Mouse (Mus musculus) embryo, embryonic 9.5 days (tissue): ENCODE measurements at regions not wholly inside any gene's neighbourhood (a gene's known extent, or its start where the extent isn't known, plus 50 kb on each side); places are given as distances from the start of the nearest gene placed in this dataset.

Experiments used
- DNase-seq: peaks from one replicate; pipeline ENCODE4 v3.0.0-alpha.2; 2017; ENCODE audit errors: extremely low spot score

- DNase-seq: no peak
Observed at GRCm38 (mm10) chr3:151351481-151352090, 86.1 kb upstream of the Adgrl4 start.

- DNase-seq: no peak
Observed at GRCm38 (mm10) chr3:151366302-151366701, 71.4 kb upstream of the Adgrl4 start.

- no peak for DNase-seq
Observed at GRCm38 (mm10) chr3:151366707-151367306, 70.9 kb upstream of the Adgrl4 start.

- DNase-seq: no peak
Observed at GRCm38 (mm10) chr3:151383326-151384019, 54.2 kb upstream of the Adgrl4 start.

DNA sequence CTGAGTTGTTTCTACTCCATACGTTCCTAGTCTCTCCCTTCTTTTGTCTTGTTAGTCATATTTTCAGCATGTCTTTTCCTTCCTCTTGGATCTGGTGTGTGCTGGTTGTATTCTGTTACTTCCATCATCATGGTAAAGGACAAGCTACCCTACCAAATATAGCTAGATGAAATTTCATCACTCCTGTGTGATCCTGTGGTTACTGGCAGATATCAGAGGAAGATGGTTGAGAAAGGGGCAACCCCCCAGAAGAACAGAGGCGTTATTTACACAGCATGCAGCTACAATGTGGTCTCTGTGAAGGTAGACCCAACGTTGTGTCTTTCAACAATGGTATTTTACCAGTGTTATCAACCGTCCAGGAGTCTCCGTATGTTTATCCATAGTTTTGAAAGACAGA is 52.8 kb upstream of the Adgrl4 start:
- no peak for DNase-seq

GRCm38 (mm10) chr3:151386103-151386502 is 51.6 kb upstream of the Adgrl4 start:
- no peak for DNase-seq
